11 mouse cellular contexts compared by ENCODE assay signal in genomic region chr9:35166798-35167635, GRCm38 (mm10). TPM values are rescaled to one million over a fixed set of nuclear protein-coding genes. Genes with fewer than 3 reads are reported as not detected.
A peak's percentile ranks its signal among the peaks of the same experiment; 100 is the strongest.
DNase-seq lines count a peak whose midpoint lies in the region; ATAC-seq and TF ChIP-seq lines count a peak whose summit lies in the region.
"Had no signal": no experiment of that assay in that cellular context is flagged by ENCODE, and none has a peak within 500 bp of the region (broad histone marks: within the 10 kb centered on the region; RNA-seq: fewer than 3 reads in every experiment).

No protein-coding gene starts in this region.

- intact Hi-C loops in left cerebral cortex, postnatal 10 days (cut with DNase I), result loop anchor here (2.0 to 10.0 kb wide), 3 partner anchors 50 to 672 kb away; partner anchors contain the start of gene St3gal4
- intact Hi-C loops in left cerebral cortex, postnatal 25 days (cut with DNase I), result loop anchor here (2.0 to 10.0 kb wide), 3 partner anchors 50 to 672 kb away; partner anchors contain the start of gene St3gal4

- no peaks in the 10 kb centered on the region for H3K27me3 ChIP-seq in embryonic facial prominence, embryonic 10.5 days (replicated peaks; ENCODE audit: low read depth, poor library complexity, severe bottlenecking)
- no peaks in the 10 kb centered on the region for H3K27me3 ChIP-seq in hindbrain, postnatal 0 days (ENCODE audit: insufficient read depth, low read length)
- no peaks in the 10 kb centered on the region for H3K27me3 ChIP-seq in liver, embryonic 16.5 days (ENCODE audit: control insufficient read depth, insufficient read depth, low read depth, low read length)
- H3K27me3 ChIP-seq: embryonic facial prominence, embryonic 13.5 days had no signal

- no peak overlapping the region for H3K9ac ChIP-seq in hindbrain, postnatal 0 days (replicated peaks; ENCODE audit: low read length)
- H3K9ac ChIP-seq in liver, embryonic 16.5 days (ENCODE audit: low read depth, low read length), result no peak overlapping the region
- H3K9ac ChIP-seq: embryonic facial prominence, embryonic 13.5 days had no signal

- ATAC-seq in hindbrain, postnatal 0 days, result peak; percentile 57; the same call in 1 of the 2 replicates
- peak; percentile 52 for ATAC-seq in liver, embryonic 16.5 days (ENCODE audit: low read depth)

- no peaks in the 10 kb centered on the region for H3K9me3 ChIP-seq in embryonic facial prominence, embryonic 10.5 days
- H3K9me3 ChIP-seq in hindbrain, postnatal 0 days (ENCODE audit: low read length), result no peaks in the 10 kb centered on the region
- no peaks in the 10 kb centered on the region for H3K9me3 ChIP-seq in liver, embryonic 16.5 days (replicated peaks; ENCODE audit: control insufficient read depth, low read length)
- H3K9me3 ChIP-seq: embryonic facial prominence, embryonic 13.5 days had no signal

- H3K4me2 ChIP-seq in hindbrain, postnatal 0 days (ENCODE audit: low read depth, low read length), result no peak overlapping the region
- no peak overlapping the region for H3K4me2 ChIP-seq in liver, embryonic 16.5 days (ENCODE audit: low read depth, low read length)
- H3K4me2 ChIP-seq: embryonic facial prominence, embryonic 13.5 days had no signal

- no peak for TF ChIP-seq CTCF in hindbrain, postnatal 0 days (IDR thresholded peaks at IDR 0.05; ENCODE audit: low read depth)

- DNase-seq in adipocyte (ENCODE audit: low spot score), result peak; percentile 32
- DNase-seq in embryonic facial prominence, embryonic 10.5 days (ENCODE audit: low spot score), result no peak
- DNase-seq in hindbrain, postnatal 0 days (ENCODE audit: low spot score), result no peak
- DNase-seq in left cerebral cortex, postnatal 10 days (ENCODE audit: extremely low spot score in 1 of 2, low spot score in 2 of 2), result no peak
- no peak for DNase-seq in lung, postnatal 36 days
- DNase-seq in ovary, adult 18-20 months (ENCODE audit: low spot score), result no peak
- no peak for DNase-seq in left cerebral cortex, postnatal 25 days (ENCODE audit: low spot score in 2 of 2)
- DNase-seq: thymus, adult 18-20 months had no signal

- no peak overlapping the region for H3K4me3 ChIP-seq in embryonic facial prominence, embryonic 10.5 days
- H3K4me3 ChIP-seq in hindbrain, postnatal 0 days (ENCODE audit: low read length), result no peak overlapping the region
- H3K4me3 ChIP-seq in liver, embryonic 16.5 days (ENCODE audit: low read depth, low read length), result no peak overlapping the region
- H3K4me3 ChIP-seq: embryonic facial prominence, embryonic 13.5 days had no signal

- peaks cover 20% of the 10 kb centered on the region for H3K4me1 ChIP-seq in embryonic facial prominence, embryonic 10.5 days
- H3K4me1 ChIP-seq in hindbrain, postnatal 0 days (ENCODE audit: insufficient read depth, low read length), result no peaks in the 10 kb centered on the region
- peaks cover 3% of the 10 kb centered on the region; the same call in 1 of the 2 replicates for H3K4me1 ChIP-seq in liver, embryonic 16.5 days (ENCODE audit: control insufficient read depth, low read depth, low read length)
- H3K4me1 ChIP-seq: embryonic facial prominence, embryonic 13.5 days had no signal

- H3K27ac ChIP-seq in embryonic facial prominence, embryonic 10.5 days (replicated peaks), result 0 out of 2 replicates have a peak overlapping the region, but pooled peaks have one; percentile 5
- H3K27ac ChIP-seq in hindbrain, postnatal 0 days, result no peak overlapping the region
- H3K27ac ChIP-seq in liver, embryonic 16.5 days (ENCODE audit: low read length), result peak overlapping the region; percentile 6
- H3K27ac ChIP-seq: embryonic facial prominence, embryonic 13.5 days; macrophage had no signal

- peaks cover 40% of the 10 kb centered on the region for H3K36me3 ChIP-seq in embryonic facial prominence, embryonic 10.5 days (replicated peaks)
- H3K36me3 ChIP-seq in hindbrain, postnatal 0 days (ENCODE audit: insufficient read depth, low read length), result no peaks in the 10 kb centered on the region; the same call in 1 of the 2 replicates
- peaks cover 5% of the 10 kb centered on the region for H3K36me3 ChIP-seq in liver, embryonic 16.5 days (ENCODE audit: control insufficient read depth, insufficient read depth)

- WGBS in embryonic facial prominence, embryonic 10.5 days, result 21% methylated on average over 9 of the region's 9 CpGs
- 26% methylated on average over 9 of the region's 9 CpGs for WGBS in hindbrain, postnatal 0 days
- 60% methylated on average over 9 of the region's 9 CpGs for WGBS in liver, embryonic 16.5 days (ENCODE audit: insufficient replicate concordance)

RNA-seq across cellular contexts. Expression of gene Dcps, which starts 8.8 kb away (rescaled TPM):
- polyA plus RNA-seq in embryonic facial prominence, embryonic 10.5 days (2016; fragmentation: Nextera tagmentation; extraction: Ambion mirVana), result 93.5 and 95.6 TPM in 2 replicates
- total RNA-seq in hindbrain, postnatal 0 days (2014; rRNA removed), result 31.9 and 48.5 TPM in 2 replicates
- 53.3 and 55.3 TPM in 2 replicates for polyA plus RNA-seq in hindbrain, postnatal 0 days (2015; fragmentation: Nextera tagmentation; extraction: Ambion mirVana)
- polyA plus RNA-seq in liver, embryonic 16.5 days (2015; fragmentation: Nextera tagmentation; extraction: Ambion mirVana), result 43.4 and 44.2 TPM in 2 replicates
- total RNA-seq in left cerebral cortex, postnatal 10 days (2021), result 10 to 100 TPM; 17.6 to 18.5 TPM
- total RNA-seq in left cerebral cortex, postnatal 25 days (2021), result 10 to 100 TPM; 17.0 to 17.9 TPM

RNA-seq across cellular contexts. Expression of gene Srpr, which starts 33.0 kb away (rescaled TPM):
- polyA plus RNA-seq in embryonic facial prominence, embryonic 10.5 days (2016; fragmentation: Nextera tagmentation; extraction: Ambion mirVana), result 84.6 and 86.8 TPM in 2 replicates
- total RNA-seq in hindbrain, postnatal 0 days (2014; rRNA removed), result 35.5 and 40.5 TPM in 2 replicates
- 62.9 and 66.3 TPM in 2 replicates for polyA plus RNA-seq in hindbrain, postnatal 0 days (2015; fragmentation: Nextera tagmentation; extraction: Ambion mirVana)
- polyA plus RNA-seq in liver, embryonic 16.5 days (2015; fragmentation: Nextera tagmentation; extraction: Ambion mirVana), result 48.2 and 51.5 TPM in 2 replicates
- 10 to 100 TPM; 54.4 to 61.0 TPM for total RNA-seq in left cerebral cortex, postnatal 10 days (2021)
- 10 to 100 TPM; 65.3 to 68.5 TPM for total RNA-seq in left cerebral cortex, postnatal 25 days (2021)

RNA-seq across cellular contexts. Expression of gene Tirap, which starts 33.1 kb away (rescaled TPM):
- polyA plus RNA-seq in embryonic facial prominence, embryonic 10.5 days (2016; fragmentation: Nextera tagmentation; extraction: Ambion mirVana), result 20.3 and 21.8 TPM in 2 replicates
- 2.8 and 3.4 TPM in 2 replicates for total RNA-seq in hindbrain, postnatal 0 days (2014; rRNA removed)
- polyA plus RNA-seq in hindbrain, postnatal 0 days (2015; fragmentation: Nextera tagmentation; extraction: Ambion mirVana), result 3.1 and 3.4 TPM in 2 replicates
- 7.2 and 8.5 TPM in 2 replicates for polyA plus RNA-seq in liver, embryonic 16.5 days (2015; fragmentation: Nextera tagmentation; extraction: Ambion mirVana)
- total RNA-seq in left cerebral cortex, postnatal 10 days (2021), result 1 to 10 TPM; 2.3 to 3.4 TPM
- 1 to 10 TPM; 1.2 to 1.7 TPM for total RNA-seq in left cerebral cortex, postnatal 25 days (2021)

RNA-seq across cellular contexts. Expression of gene Foxred1, which starts 43.8 kb away (rescaled TPM):
- polyA plus RNA-seq in embryonic facial prominence, embryonic 10.5 days (2016; fragmentation: Nextera tagmentation; extraction: Ambion mirVana), result 51.4 and 57.5 TPM in 2 replicates
- total RNA-seq in hindbrain, postnatal 0 days (2014; rRNA removed), result 31.4 and 38.2 TPM in 2 replicates
- 44.7 and 47.5 TPM in 2 replicates for polyA plus RNA-seq in hindbrain, postnatal 0 days (2015; fragmentation: Nextera tagmentation; extraction: Ambion mirVana)
- 20.2 and 20.5 TPM in 2 replicates for polyA plus RNA-seq in liver, embryonic 16.5 days (2015; fragmentation: Nextera tagmentation; extraction: Ambion mirVana)
- total RNA-seq in left cerebral cortex, postnatal 10 days (2021), result 10 to 100 TPM; 39.3 to 41.7 TPM
- total RNA-seq in left cerebral cortex, postnatal 25 days (2021), result 10 to 100 TPM; 35.0 to 42.5 TPM

RNA-seq across cellular contexts. Expression of gene St3gal4, which starts 47.9 kb away (rescaled TPM):
- polyA plus RNA-seq in embryonic facial prominence, embryonic 10.5 days (2016; fragmentation: Nextera tagmentation; extraction: Ambion mirVana), result 18.2 and 18.7 TPM in 2 replicates
- total RNA-seq in hindbrain, postnatal 0 days (2014; rRNA removed), result 17.5 and 31.4 TPM in 2 replicates
- 16.4 and 16.9 TPM in 2 replicates for polyA plus RNA-seq in hindbrain, postnatal 0 days (2015; fragmentation: Nextera tagmentation; extraction: Ambion mirVana)
- 21.7 and 22.3 TPM in 2 replicates for polyA plus RNA-seq in liver, embryonic 16.5 days (2015; fragmentation: Nextera tagmentation; extraction: Ambion mirVana)
- total RNA-seq in left cerebral cortex, postnatal 10 days (2021), result 10 to 100 TPM; 26.8 to 27.2 TPM
- 10 to 100 TPM; 22.7 to 31.3 TPM for total RNA-seq in left cerebral cortex, postnatal 25 days (2021)
